Mouse (Mus musculus): Measurements from ENCODE around the gene Rfx8.

DNA sequence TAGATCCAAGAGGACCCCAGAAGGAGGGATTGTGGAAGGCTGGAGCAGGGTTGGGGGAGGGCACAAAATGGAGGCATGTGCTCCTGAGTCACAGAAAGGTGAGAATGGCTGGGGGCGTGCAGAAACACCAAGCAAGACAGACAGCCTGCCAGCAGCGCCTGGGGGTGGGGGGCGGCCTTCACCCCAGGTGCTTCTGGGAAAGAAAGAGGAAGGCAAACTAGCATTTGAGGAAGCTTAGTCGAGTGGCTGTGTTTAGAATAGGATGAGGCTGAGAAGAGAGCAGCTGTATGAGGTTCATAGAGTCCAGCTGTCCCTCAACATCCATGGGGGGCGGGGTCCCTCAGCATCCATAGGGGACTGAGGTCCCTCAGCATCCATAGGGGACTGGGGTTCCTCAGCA, 12.0 kb downstream of the Rfx8 start:
- TF ChIP-seq CTCF (conservative IDR thresholded peaks at IDR 0.05; ENCODE audit: insufficient read depth, insufficient read length, low read depth, low read length) (no peak), POLR2A (IDR thresholded peaks at IDR 0.05; ENCODE audit: low read depth, low read length) (no peak)
